Mouse (Mus musculus) left cerebral cortex, adult 2 months (tissue): Measurements from ENCODE around the gene Tril. TPM values are rescaled to one million over a fixed set of nuclear protein-coding genes. Genes with fewer than 3 reads are reported as not detected.

Source experiments
- DNase-seq, 2 experiments: peaks; one replicate each; pipeline ENCODE4 v3.0.0; 2021 to 2022; ENCODE audit warnings: low spot score in 2 of 2, mixed read lengths in 1 of 2; ENCODE audit errors: extremely low spot score in 1 of 2
- H3K27ac ChIP-seq: fragments of 200-600 bp; 2 replicates; pipeline ENCODE4 v1.8.1; 2022
- H3K4me3 ChIP-seq: fragments of 200-600 bp; 2 replicates; pipeline ENCODE4 v1.8.1; 2022
- CTCF ChIP-seq: fragments of 200-600 bp; IDR thresholded peaks from 2 replicates; pipeline ENCODE4 v1.8.1; 2022; ENCODE audit warnings: antibody characterized with exemption, mild to moderate bottlenecking, moderate library complexity
- intact Hi-C: fragments of 180-260 bp; cut with DNase I; formaldehyde crosslinking; loops from one replicate; pipeline ENCODE4 v1.15.1; 2025
- total RNA-seq, 2 experiments: library from RNA; stranded (reverse); gene quantifications; 2 replicates each; pipeline ENCODE4 v1.2.3; 2021

The Tril gene
- total RNA-seq, 2 experiments from 2014 or later, result 29.0 to 36.4 TPM

DNA sequence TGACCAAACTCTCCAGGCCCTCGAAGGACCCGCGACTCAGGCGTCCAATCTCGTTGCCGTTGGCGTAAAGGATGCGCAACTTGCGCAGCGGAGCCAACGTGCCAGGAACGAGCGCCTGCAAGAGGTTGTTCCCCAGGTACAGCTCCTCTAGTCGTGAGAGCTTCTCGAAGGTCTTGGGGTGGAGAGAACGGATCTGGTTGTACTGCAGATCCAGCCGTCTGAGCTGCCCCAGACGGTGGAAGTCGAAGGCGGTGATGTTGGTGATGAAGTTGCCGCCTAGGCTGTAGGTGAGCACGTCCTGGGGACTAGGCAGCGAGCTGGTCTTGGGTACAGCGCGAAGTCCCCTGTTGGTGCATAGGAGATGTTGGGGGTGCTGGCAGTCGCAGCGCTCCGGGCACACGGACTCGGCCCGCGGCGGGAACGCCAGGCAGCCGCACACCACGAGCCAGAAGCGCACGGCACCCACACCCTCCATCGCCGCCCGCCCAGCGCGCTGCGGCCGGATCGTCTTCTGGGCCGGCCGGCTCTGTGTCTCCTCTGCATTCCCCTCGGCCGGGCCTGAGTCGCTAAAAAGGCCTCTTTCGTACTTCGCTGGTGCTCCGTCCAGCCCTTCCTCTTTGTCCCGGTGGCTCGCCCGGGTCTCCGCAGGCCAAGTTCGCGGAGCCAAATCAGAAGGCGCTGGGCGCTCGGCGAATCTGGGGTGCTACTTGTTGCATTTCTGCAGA lies 707 bp downstream of the Tril start:
- intact Hi-C loops, result loop anchor here (2.0 to 5.0 kb wide), 2 partner anchors 37 to 62 kb away; no protein-coding TSS in a partner anchor
- no peak for DNase-seq
- Histone ChIP-seq H3K4me3 (peak overlapping the region; percentile 64), H3K27ac (peak overlapping the region; percentile 72)
- no peak for TF ChIP-seq CTCF

DNA sequence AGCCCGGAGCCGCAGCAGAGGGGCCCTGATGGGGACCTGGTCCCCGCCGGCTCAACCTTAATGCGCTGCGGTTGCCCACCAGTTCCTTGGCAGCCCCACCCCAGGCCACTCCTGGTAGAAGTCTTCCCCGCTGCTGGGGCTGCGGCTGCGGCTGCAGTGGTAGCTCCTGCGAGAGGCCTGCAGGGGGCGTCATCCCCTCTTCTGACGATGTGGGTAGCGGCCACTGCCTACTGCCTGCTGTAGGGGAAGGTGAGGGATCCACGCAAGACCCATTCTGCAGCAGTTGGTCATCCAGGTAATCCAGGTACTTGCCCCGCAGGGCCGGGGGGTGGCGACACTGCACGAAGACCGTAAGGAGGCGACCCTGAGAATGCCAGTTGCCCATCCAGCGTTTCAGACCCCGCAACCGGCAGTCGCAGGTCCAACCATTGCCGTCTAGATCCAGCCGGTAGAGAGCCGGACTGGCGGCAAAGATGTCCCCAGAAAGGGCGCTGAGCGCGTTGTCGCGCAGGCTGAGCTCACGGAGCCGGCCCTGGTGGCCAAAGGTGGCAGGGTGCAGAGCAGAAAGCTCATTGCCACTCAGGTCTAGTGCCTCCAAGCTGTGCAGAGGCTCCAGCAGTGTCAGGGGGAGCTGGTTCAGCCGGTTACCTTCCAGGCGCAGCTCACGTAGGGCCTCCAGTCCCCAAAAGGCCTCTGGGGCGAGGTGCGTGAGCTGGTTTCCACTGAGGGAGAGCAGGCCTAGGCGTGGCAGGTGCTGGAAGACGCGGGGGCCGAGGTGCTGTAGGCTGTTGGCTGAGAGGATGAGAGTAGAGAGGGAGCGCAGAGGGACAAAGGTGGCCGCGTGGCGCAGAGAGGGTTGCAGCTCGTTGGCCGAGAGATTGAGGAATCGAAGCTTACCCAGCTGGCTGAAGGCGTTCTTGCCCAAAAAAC lies 1.6 kb downstream of the Tril start:
- intact Hi-C loops, result loop anchor here (1.0 kb wide), 1 partner anchor 135 kb away; no protein-coding TSS in a partner anchor
- peak; percentile 28 for TF ChIP-seq CTCF
- Histone ChIP-seq H3K4me3 (peak overlapping the region; percentile 64), H3K27ac (peak overlapping the region; percentile 72)
- peak in 1 of 2 experiments; percentile 18 for DNase-seq

DNA sequence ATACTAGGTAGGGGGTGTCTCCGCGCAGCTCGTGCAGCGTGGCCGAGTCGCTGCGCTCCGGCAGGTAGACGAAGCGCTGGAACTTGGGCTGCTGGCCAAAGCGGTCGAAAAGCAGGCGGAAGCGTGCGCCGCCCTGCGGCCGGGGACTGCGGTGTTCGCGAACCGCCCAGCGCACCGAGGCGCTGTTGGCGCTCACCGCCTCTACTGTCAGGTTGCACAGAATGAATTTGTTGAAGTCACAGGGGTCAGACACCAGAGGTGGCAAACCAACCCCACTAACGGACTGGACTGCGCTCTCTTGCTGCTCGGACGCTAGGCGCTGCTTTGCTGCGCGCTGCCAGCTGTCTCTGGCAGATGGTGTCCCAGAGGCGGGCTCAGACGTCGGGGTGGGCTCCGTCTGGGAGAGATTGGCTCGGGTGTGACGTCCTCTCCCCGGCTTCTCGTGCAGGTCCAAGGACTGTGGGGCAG lies 2.3 kb downstream of the Tril start:
- TF ChIP-seq CTCF, result peak; percentile 70
- Histone ChIP-seq H3K4me3 (peak overlapping the region; percentile 64), H3K27ac (peak overlapping the region; percentile 72)
- intact Hi-C loops, result loop anchor here (1.0 kb wide), 1 partner anchor 136 kb away; no protein-coding TSS in a partner anchor
- peak; percentile 64 to 67 for DNase-seq

DNA sequence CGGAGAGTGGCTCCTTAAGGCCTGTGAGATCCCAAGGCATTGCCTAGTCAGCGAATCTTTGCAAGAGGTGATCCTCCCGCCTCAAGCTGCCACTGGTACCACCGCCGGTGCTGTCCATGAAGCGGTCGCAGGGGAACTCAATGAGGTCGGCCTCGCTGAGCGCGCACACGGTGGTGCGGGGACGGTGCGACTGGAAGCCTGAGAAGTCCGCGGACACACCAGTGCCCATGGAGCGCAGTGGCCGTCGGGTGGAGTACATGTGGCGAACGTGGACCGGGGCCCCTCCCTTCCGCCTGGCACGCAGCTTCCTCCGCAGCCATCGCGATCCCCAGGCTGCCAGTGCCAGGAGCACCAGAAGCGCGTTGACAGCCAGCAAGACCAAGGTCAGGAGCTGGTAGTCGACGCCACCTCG lies 2.9 kb downstream of the Tril start:
- no peak for TF ChIP-seq CTCF
- Histone ChIP-seq H3K4me3 (peak overlapping the region; percentile 64), H3K27ac (peak overlapping the region; percentile 45; the same call in 1 of the 2 replicates)
- intact Hi-C loops, result loop anchor here (1.0 kb wide), 1 partner anchor 137 kb away; no protein-coding TSS in a partner anchor
- DNase-seq, result no peak

DNA sequence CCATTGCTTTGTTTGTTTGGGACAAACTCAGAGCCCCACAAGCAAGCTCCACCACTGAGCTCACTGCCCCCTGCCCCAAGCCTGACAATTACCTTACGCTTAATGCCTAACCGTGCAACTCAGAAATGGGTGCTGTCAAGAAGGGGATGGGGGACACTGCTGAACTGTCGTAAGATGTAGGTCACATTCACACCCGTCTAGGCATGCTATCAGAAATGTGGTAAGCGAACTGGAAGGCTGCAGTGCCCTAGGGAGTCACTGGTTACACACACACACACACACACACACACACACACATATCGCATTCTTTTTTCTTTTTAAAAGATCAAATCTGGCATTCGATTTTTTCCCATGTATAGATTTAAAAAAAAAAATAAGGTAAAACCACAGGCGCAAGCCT lies 4.0 kb downstream of the Tril start:
- H3K27ac ChIP-seq, result no peak overlapping the region
- intact Hi-C loops, result no loop called here
- DNase-seq, result no peak
- TF ChIP-seq CTCF, result no peak
- no peak overlapping the region for H3K4me3 ChIP-seq

DNA sequence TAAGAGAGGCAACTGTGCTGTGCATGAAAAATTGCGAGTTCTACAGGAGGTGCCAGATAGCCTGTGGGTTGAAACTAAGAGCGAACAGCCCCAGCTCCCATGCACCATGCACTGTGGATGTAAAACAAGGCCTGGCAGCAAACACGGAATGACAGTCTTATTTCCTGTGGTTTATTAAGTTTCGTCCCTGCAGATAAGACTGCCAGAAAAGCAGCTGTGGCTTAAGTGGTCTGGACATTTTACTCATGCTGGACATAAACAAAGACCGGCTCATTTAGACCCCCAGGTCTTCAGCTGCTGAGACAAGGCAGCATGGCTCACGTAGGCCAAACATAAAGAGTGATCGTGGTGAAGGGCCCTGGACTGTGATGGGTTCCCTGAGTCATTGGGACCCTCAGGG lies 4.9 kb downstream of the Tril start:
- Histone ChIP-seq H3K27ac (no peak overlapping the region), H3K4me3 (no peak overlapping the region)
- intact Hi-C loops, result no loop called here
- TF ChIP-seq CTCF, result no peak
- no peak for DNase-seq

DNA sequence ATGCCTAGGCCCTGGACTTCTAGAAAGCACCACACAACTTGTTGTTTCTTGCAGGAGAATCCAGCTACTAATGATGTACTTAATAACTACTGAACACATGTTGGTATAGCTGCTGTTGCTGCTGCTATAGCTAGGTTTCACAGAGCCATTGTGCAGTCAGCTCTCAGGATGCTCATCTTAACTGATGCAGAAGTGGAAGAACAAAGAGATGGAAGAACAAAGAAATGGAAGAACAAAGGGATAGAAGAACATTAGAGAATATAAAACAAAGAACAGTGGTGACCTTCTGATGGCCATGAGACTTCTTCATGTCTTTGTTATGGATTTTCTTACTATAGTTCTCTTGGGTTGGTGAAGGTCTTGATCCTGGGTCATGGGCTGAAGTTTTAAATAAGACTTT lies 6.4 kb downstream of the Tril start:
- no peak for DNase-seq
- Histone ChIP-seq H3K4me3 (no peak overlapping the region), H3K27ac (no peak overlapping the region)
- intact Hi-C loops, result no loop called here
- no peak for TF ChIP-seq CTCF

DNA sequence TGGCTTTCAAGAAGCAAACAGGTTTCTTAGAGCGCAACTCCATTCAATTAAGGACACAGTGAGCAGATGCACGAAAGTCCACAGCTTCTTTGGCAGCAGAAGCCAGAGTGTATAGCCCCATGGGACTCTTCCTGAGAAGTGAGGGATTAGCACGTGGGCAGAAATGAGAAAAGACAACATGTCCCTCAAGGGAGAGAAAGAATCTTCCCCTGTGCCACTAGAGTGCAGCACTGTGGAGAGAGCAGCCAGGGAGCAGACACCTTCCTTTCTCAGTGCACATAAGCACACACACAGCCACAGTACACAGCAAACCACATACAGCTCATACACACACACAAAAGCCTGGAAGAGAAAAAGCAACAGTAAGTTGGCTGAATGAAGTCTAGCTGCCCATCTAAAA lies 8.4 kb downstream of the Tril start:
- TF ChIP-seq CTCF, result peak; percentile 32
- H3K27ac ChIP-seq, result no peak overlapping the region
- H3K4me3 ChIP-seq, result no peak overlapping the region
- intact Hi-C loops, result no loop called here
- DNase-seq, result no peak

DNA sequence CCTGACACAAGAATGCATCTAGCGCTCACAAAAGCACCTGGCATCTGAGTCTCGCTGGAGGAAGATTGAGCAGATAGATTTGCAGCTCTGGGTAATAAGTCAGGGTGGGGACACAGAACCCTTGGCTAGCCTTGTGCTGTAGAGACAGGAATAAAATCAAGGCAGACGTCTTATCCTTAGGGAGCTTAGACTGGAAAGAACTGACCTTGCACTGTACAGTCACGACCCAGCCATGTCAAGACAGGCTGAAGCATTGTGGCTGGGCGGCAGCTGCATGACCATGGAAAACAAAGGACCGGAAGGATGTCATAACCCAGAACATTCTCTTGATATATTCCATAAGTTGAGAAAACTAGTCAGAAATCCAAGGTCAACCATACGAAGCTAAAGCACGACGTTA lies 11.8 kb downstream of the Tril start:
- H3K4me3 ChIP-seq, result no peak overlapping the region
- intact Hi-C loops, result no loop called here
- TF ChIP-seq CTCF, result no peak
- no peak overlapping the region for H3K27ac ChIP-seq
- no peak for DNase-seq

DNA sequence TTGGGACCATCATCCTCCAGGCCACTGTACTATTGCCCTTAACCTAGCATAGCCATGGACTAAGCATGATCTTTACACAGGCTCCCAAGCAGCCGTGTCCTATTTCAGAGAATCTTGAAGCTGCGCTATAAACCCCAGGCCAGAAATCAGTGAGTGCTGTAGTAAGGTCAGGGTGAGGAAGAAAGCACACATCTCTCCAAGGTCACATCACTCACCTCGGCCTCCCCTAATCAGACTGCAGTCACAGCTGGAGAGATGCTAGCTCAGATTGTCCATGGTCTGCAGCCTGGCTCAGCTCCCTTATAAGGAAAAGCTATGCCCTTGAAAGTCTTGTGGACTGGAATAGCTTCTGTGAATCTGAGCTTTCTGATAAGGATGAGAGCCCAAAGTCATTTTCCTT lies 13.4 kb downstream of the Tril start:
- Histone ChIP-seq H3K27ac (no peak overlapping the region), H3K4me3 (no peak overlapping the region)
- DNase-seq, result no peak
- intact Hi-C loops, result no loop called here
- TF ChIP-seq CTCF, result no peak

DNA sequence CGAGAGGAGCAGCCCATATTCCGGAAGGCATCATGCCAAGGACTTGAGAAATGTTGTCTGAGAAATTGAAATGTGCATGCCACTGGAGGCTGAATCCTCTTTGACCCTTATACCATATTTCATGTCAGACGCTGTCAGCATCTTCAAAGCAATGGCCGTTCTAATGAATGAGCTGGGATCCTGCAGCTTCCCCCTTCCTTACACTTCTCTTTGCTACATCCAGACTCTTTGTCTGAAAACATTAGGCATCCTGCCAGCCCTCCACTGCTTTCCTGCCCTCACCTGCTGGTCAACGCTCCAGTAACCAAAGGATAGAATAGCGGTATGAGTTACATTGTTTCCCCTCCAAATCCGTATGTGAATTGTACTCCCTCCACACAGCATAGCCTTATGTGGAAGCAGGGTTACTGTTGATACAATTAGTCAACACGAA lies 14.0 kb downstream of the Tril start:
- no peak for DNase-seq
- no peak for TF ChIP-seq CTCF
- Histone ChIP-seq H3K27ac (no peak overlapping the region), H3K4me3 (no peak overlapping the region)
- intact Hi-C loops, result no loop called here

DNA sequence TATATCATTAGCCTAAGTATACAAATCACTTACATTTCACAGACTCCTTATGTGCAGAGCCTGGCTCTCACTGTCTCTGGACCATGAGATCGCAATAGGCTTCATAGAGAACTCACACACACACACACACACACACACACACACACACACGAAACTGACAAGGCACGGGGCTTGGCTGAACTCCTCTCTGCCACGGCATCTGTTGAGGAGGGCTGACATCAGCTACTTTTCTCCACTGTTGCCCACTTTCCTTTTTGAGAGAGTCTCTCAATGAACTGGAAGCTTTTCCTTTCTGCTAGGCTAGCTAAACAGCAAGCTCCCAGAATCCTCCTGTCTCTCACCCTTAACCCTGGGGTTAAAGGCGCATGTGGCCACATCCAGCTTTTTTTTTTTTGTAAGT lies 14.6 kb downstream of the Tril start:
- intact Hi-C loops, result no loop called here
- no peak for DNase-seq
- Histone ChIP-seq H3K27ac (no peak overlapping the region), H3K4me3 (no peak overlapping the region)
- no peak for TF ChIP-seq CTCF
